Mouse (Mus musculus): ENCODE measurements at regions not wholly inside any gene's neighbourhood (a gene's known extent, or its start where the extent isn't known, plus 50 kb on each side); places are given as distances from the start of the nearest gene placed in this dataset.
"Not testable (repeated sequence)": the region's sequence is repeated elsewhere in the genome, so short reads cannot be mapped to it uniquely, and the experiment has no call there.

- not testable (repeated sequence) for DNase-seq (ENCODE audit: extremely low spot score in 1 of 2, low spot score in 1 of 2)
Observed at GRCm38 (mm10) chr5:76081379-76081778, 58.7 kb upstream of the Srd5a3 start.

GRCm38 (mm10) chr5:76080429-76080828 is 59.6 kb upstream of the Srd5a3 start:
- no peak for DNase-seq (ENCODE audit: extremely low spot score in 1 of 2, low spot score in 1 of 2)

- DNase-seq (ENCODE audit: extremely low spot score in 1 of 2, low spot score in 1 of 2), result no peak
Observed at GRCm38 (mm10) chr5:76079204-76080025, 60.7 kb upstream of the Srd5a3 start.

- no peak for DNase-seq (ENCODE audit: extremely low spot score in 1 of 2, low spot score in 1 of 2)
Observed at GRCm38 (mm10) chr5:76078485-76078884, 61.6 kb upstream of the Srd5a3 start.

- no peak for DNase-seq (ENCODE audit: extremely low spot score in 1 of 2, low spot score in 1 of 2)
Observed at GRCm38 (mm10) chr5:76076283-76076682, 63.8 kb upstream of the Srd5a3 start.

GRCm38 (mm10) chr5:76075401-76075800 is 64.7 kb upstream of the Srd5a3 start:
- no peak for DNase-seq (ENCODE audit: extremely low spot score in 1 of 2, low spot score in 1 of 2)

- DNase-seq (ENCODE audit: extremely low spot score in 1 of 2, low spot score in 1 of 2), result no peak
Observed at GRCm38 (mm10) chr5:76067881-76068280, 72.2 kb upstream of the Srd5a3 start.

- no peak for DNase-seq (ENCODE audit: extremely low spot score in 1 of 2, low spot score in 1 of 2)
Observed at GRCm38 (mm10) chr5:76067231-76067630, 72.8 kb upstream of the Srd5a3 start.

- no peak for DNase-seq (ENCODE audit: extremely low spot score in 1 of 2, low spot score in 1 of 2)
Observed at GRCm38 (mm10) chr5:76065789-76066188, 74.3 kb upstream of the Srd5a3 start.

GRCm38 (mm10) chr5:76065227-76065626 is 74.8 kb upstream of the Srd5a3 start:
- no peak for DNase-seq (ENCODE audit: extremely low spot score in 1 of 2, low spot score in 1 of 2)

- DNase-seq (ENCODE audit: extremely low spot score in 1 of 2, low spot score in 1 of 2), result no peak
Observed at GRCm38 (mm10) chr5:76064686-76065085, 75.4 kb upstream of the Srd5a3 start.

- no peak for DNase-seq (ENCODE audit: extremely low spot score in 1 of 2, low spot score in 1 of 2)
Observed at GRCm38 (mm10) chr5:76063473-76063872, 76.6 kb upstream of the Srd5a3 start.

GRCm38 (mm10) chr5:76058011-76058410 is 79.8 kb upstream of the Kdr start:
- DNase-seq (ENCODE audit: extremely low spot score in 1 of 2, low spot score in 1 of 2), result no peak

- DNase-seq (ENCODE audit: extremely low spot score in 1 of 2, low spot score in 1 of 2), result no peak
Observed at GRCm38 (mm10) chr5:76055849-76056248, 77.6 kb upstream of the Kdr start.

GRCm38 (mm10) chr5:76052782-76053181 is 74.5 kb upstream of the Kdr start:
- DNase-seq (ENCODE audit: extremely low spot score in 1 of 2, low spot score in 1 of 2), result no peak

GRCm38 (mm10) chr5:76051658-76052057 is 73.4 kb upstream of the Kdr start:
- no peak for DNase-seq (ENCODE audit: extremely low spot score in 1 of 2, low spot score in 1 of 2)

GRCm38 (mm10) chr5:76048103-76048874 is 70.0 kb upstream of the Kdr start:
- DNase-seq (ENCODE audit: extremely low spot score in 1 of 2, low spot score in 1 of 2), result no peak

- DNase-seq (ENCODE audit: extremely low spot score in 1 of 2, low spot score in 1 of 2), result no peak
Observed at GRCm38 (mm10) chr5:76043521-76044510, 65.6 kb upstream of the Kdr start.

GRCm38 (mm10) chr5:76040454-76041203 is 62.4 kb upstream of the Kdr start:
- DNase-seq (ENCODE audit: extremely low spot score in 1 of 2, low spot score in 1 of 2), result peak in 1 of 2 experiments; percentile 13

- DNase-seq (ENCODE audit: extremely low spot score in 1 of 2, low spot score in 1 of 2), result no peak
Observed at GRCm38 (mm10) chr5:76028729-76029128, 50.5 kb upstream of the Kdr start.

All from layer of hippocampus, postnatal 25 days (tissue).